Mouse (Mus musculus): ENCODE data around the gene Gm7030. TPM values are rescaled to one million over a fixed set of nuclear protein-coding genes. Genes with fewer than 3 reads are reported as not detected.
"Not testable (repeated sequence)": the region's sequence is repeated elsewhere in the genome, so short reads cannot be mapped to it uniquely, and the experiment has no call there.

Gene Gm7030
- polyA plus RNA-seq (2015; fragmentation: Nextera tagmentation; extraction: Ambion mirVana): not detected in 2 replicates

GRCm38 (mm10) chr17:36128968-36129817, at the start of gene Gm7030:
Gene Gm7030 (minus strand): TSS chr17:36129425.
- peaks cover 41% of the 10 kb centered on the region for H3K27me3 ChIP-seq
- WGBS: 26% methylated on average over 28 of the region's 28 CpGs
- ATAC-seq (ENCODE audit: insufficient number of reproducible peaks, insufficient read depth, low FRiP score, low TSS enrichment, low read depth); H3K36me3 ChIP-seq; H3K4me2 ChIP-seq; H3K4me1 ChIP-seq; H3K9me3 ChIP-seq; H3K9ac ChIP-seq; H3K27ac ChIP-seq; H3K4me3 ChIP-seq: not testable (repeated sequence)

- H3K27me3 ChIP-seq: peaks cover 50% of the 10 kb centered on the region
- peak overlapping the region; percentile 47 for H3K4me3 ChIP-seq
- not testable (repeated sequence) for ATAC-seq (ENCODE audit: insufficient number of reproducible peaks, insufficient read depth, low FRiP score, low TSS enrichment, low read depth); H3K9me3 ChIP-seq; H3K27ac ChIP-seq; H3K4me1 ChIP-seq; H3K36me3 ChIP-seq
- H3K9ac ChIP-seq: peak overlapping the region; percentile 64
- H3K4me2 ChIP-seq: peak overlapping the region; percentile 71
- under 1% methylated on average over 40 of the region's 40 CpGs for WGBS
Measured at GRCm38 (mm10) chr17:36178938-36179337, 49.7 kb upstream of the Gm7030 start.

DNA sequence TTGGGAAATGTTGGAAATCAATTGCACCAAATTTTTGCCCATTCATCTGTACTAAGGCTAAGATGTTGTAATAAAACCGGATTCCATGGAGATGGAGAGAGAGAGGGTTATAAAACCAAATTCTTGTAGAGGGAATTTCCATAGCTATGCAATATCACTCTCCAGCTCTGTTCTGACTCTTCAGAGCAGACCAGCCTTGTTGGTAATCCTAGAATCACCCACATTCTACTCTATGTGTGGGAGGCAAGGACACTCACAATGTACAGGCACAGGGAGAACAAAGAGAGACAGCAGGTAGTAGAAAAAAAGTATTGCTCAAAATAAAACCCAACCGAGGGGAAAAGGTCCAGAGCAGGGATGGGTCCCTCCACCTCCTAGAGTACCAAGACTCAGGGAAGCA, 46.9 kb upstream of the Gm7030 start:
- not testable (repeated sequence) for H3K36me3 ChIP-seq; H3K4me3 ChIP-seq; H3K9me3 ChIP-seq; H3K27ac ChIP-seq; H3K9ac ChIP-seq; H3K4me2 ChIP-seq; H3K4me1 ChIP-seq; ATAC-seq (ENCODE audit: insufficient number of reproducible peaks, insufficient read depth, low FRiP score, low TSS enrichment, low read depth)
- no CpG with 5 or more reads among the region's 2 CpGs for WGBS
- H3K27me3 ChIP-seq: peaks cover 30% of the 10 kb centered on the region

- Histone ChIP-seq H3K4me2 (no peak overlapping the region), H3K27me3 (peaks cover 58% of the 10 kb centered on the region), H3K27ac (no peak overlapping the region), H3K9ac (no peak overlapping the region), H3K4me3 (no peak overlapping the region), H3K9me3 (no peaks in the 10 kb centered on the region), H3K36me3 (no peaks in the 10 kb centered on the region), H3K4me1 (peaks cover 9% of the 10 kb centered on the region; the same call in 1 of the 2 replicates)
- WGBS: 49% methylated on average over 1 of the region's 1 CpGs
- no peak for ATAC-seq (ENCODE audit: insufficient number of reproducible peaks, insufficient read depth, low FRiP score, low TSS enrichment, low read depth)
Measured at GRCm38 (mm10) chr17:36170287-36170814, 41.1 kb upstream of the Gm7030 start.

DNA sequence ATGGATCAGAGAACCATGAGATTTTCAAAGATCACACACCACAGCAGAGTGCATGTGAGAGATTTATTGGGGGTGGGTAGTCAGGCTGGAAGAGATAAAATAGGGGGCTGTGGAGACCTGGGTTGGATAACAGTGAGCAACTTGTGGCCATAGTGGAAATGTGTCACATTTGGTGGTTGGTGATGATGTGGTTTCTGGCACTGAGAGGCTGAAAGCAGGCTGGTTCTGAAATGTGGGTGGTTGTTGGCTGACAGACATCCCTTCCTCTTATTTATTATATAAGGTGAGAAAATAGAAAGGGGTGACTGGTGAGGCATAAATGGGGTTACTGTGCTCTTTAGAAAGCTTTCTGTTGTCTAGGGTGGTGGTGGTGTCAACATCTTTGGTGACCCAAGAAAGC, 40.5 kb upstream of the Gm7030 start:
- no peak overlapping the region for H3K4me3 ChIP-seq
- no peak overlapping the region for H3K9ac ChIP-seq
- H3K27ac ChIP-seq: no peak overlapping the region
- peaks cover 9% of the 10 kb centered on the region; the same call in 1 of the 2 replicates for H3K4me1 ChIP-seq
- no peaks in the 10 kb centered on the region for H3K9me3 ChIP-seq
- ATAC-seq (ENCODE audit: insufficient number of reproducible peaks, insufficient read depth, low FRiP score, low TSS enrichment, low read depth): no peak
- H3K36me3 ChIP-seq: no peaks in the 10 kb centered on the region
- no peak overlapping the region for H3K4me2 ChIP-seq
- peaks cover 64% of the 10 kb centered on the region for H3K27me3 ChIP-seq

GRCm38 (mm10) chr17:36169094-36169493, 39.9 kb upstream of the Gm7030 start:
- H3K36me3 ChIP-seq; ATAC-seq (ENCODE audit: insufficient number of reproducible peaks, insufficient read depth, low FRiP score, low TSS enrichment, low read depth); H3K9me3 ChIP-seq; H3K4me3 ChIP-seq; H3K4me2 ChIP-seq; H3K27ac ChIP-seq; H3K4me1 ChIP-seq; H3K9ac ChIP-seq: not testable (repeated sequence)
- 55% methylated on average over 1 of the region's 1 CpGs for WGBS
- peaks cover 69% of the 10 kb centered on the region for H3K27me3 ChIP-seq

DNA sequence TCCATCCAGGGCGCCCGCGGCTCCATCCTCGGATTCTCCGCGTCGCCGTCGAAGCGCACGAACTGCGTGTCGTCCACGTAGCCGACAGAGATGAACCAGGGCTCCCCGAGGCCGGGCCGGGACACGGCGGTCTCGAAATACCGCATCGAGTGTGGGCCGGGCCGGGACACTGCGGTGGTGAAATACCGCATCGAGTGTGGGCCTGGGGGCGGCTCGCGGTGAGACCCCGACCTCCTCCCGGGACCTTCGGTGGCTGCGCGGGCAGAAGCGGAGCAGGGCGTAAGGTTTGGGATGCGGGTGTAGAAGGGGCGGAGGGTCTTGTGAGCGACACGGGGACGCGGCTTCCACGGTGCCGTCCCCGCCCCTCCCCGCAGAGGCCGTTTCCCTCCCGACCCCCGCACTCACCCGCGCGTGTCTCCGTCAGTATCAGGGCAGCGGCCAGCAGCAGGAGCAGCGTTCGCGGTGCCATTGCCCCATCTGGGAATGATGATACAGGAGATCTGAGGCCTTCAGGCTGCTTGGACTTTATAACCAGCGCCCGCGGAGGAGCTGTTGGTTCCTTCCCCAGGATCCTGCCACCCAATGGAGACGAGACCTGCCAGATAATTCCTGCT, 38.9 kb upstream of the Gm7030 start, which contains the start of gene Gm8909:
Gene Gm8909, minus strand, starts transcription at position 499 of the 614 bp plus-strand sequence.
- H3K4me2 ChIP-seq: peak within 1 kb of the TSS; percentile 54
- peaks cover 78% of the 10 kb centered on the region for H3K27me3 ChIP-seq
- no peak within 1 kb of the TSS for H3K27ac ChIP-seq
- H3K9me3 ChIP-seq: no peaks in the 10 kb centered on the region
- no peak for ATAC-seq (ENCODE audit: insufficient number of reproducible peaks, insufficient read depth, low FRiP score, low TSS enrichment, low read depth)
- H3K4me3 ChIP-seq: peak within 1 kb of the TSS; percentile 36
- H3K36me3 ChIP-seq: no peaks in the 10 kb centered on the region
- H3K9ac ChIP-seq: 0 out of 2 replicates have a peak within 1 kb of the TSS, but pooled peaks have one; percentile 16
- 2% methylated on average over 63 of the region's 63 CpGs for WGBS
- H3K4me1 ChIP-seq: peaks cover 9% of the 10 kb centered on the region; the same call in 1 of the 2 replicates

DNA sequence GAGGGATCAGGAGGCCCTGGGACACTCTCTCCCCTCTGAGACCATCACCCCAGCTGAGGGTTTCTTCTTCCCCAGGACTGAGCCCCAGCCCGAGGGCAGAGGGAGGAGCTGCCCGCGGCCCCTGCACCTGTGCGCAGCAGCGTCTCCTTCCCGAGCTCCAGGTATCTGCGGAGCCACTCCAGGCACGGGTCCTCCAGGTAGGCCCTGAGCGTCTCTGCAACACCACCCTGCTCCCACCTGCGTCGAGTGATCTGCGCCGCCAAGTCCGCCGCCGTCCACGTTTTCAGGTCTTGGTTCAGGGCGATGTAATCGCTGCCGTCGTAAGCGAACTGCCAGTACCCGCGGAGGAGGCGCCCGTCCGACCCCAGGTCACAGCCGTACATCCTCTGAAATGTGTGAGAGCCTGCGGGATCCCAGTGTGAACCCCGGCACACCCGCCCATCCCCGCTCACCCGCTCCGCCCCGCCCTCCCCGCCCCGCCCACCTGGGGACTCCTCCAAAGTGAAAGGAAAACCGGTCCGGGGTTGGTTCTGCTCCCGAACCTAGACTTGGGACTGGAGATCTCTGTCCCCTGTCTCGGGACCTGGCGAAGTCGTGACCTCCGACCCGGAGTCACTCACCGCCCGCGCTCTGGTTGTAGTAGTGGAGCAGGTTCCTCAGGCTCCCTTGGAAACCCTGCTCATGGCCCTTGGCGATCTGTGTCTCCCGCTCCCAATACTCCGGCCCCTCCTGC, 38.2 kb upstream of the Gm7030 start:
- Histone ChIP-seq H3K27me3 (peaks cover 85% of the 10 kb centered on the region), H3K27ac (no peak overlapping the region), H3K4me1 (peaks cover 9% of the 10 kb centered on the region; the same call in 1 of the 2 replicates), H3K4me3 (peak overlapping the region; percentile 36), H3K4me2 (peak overlapping the region; percentile 54), H3K36me3 (no peaks in the 10 kb centered on the region), H3K9ac (0 out of 2 replicates have a peak overlapping the region, but pooled peaks have one; percentile 16), H3K9me3 (no peaks in the 10 kb centered on the region)
- WGBS: under 1% methylated on average over 51 of the region's 51 CpGs
- 0 out of 2 replicates have a peak, but pooled peaks have one; percentile 10 for ATAC-seq (ENCODE audit: insufficient number of reproducible peaks, insufficient read depth, low FRiP score, low TSS enrichment, low read depth)

DNA sequence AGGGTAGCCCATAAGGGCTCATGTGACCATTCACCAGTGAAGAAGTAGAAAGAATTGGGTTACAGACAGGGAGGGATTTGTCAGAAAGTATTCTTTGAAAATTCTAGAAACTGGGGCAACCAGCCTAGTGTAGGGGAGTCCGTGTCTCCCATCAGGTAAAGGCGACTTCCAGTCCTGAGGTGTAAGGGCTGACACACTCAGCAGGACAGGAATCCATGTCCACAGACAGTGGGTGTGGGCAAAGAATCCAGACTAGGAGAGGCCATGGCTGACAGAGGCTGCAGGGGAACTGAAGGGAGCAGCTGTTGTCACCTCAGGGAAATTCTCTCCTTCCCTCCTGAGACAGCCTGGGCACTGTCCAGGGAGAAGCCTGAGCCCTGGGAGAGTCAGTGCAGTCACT, 37.7 kb upstream of the Gm7030 start:
- H3K4me2 ChIP-seq, H3K4me3 ChIP-seq: not testable (repeated sequence)
- WGBS: 20% methylated on average over 2 of the region's 2 CpGs

GRCm38 (mm10) chr17:36161129-36162051, 32.2 kb upstream of the Gm7030 start:
- peaks cover 93% of the 10 kb centered on the region for H3K27me3 ChIP-seq
- 1% methylated on average over 51 of the region's 56 CpGs for WGBS
- H3K4me3 ChIP-seq: peak overlapping the region; percentile 23

More for the DNA sequence above, 37.7 kb upstream of the Gm7030 start:
- H3K4me1 ChIP-seq; H3K9me3 ChIP-seq; H3K36me3 ChIP-seq; H3K9ac ChIP-seq; ATAC-seq (ENCODE audit: insufficient number of reproducible peaks, insufficient read depth, low FRiP score, low TSS enrichment, low read depth); H3K27ac ChIP-seq: not testable (repeated sequence)
- H3K27me3 ChIP-seq: peaks cover 90% of the 10 kb centered on the region

More at GRCm38 (mm10) chr17:36161129-36162051, 32.2 kb upstream of the Gm7030 start:
- H3K9me3 ChIP-seq: no peaks in the 10 kb centered on the region
- H3K27ac ChIP-seq: no peak overlapping the region
- no peaks in the 10 kb centered on the region for H3K36me3 ChIP-seq
- H3K4me2 ChIP-seq: peak overlapping the region; percentile 46
- ATAC-seq (ENCODE audit: insufficient number of reproducible peaks, insufficient read depth, low FRiP score, low TSS enrichment, low read depth): 0 out of 2 replicates have a peak, but pooled peaks have one; percentile 20
- H3K9ac ChIP-seq: no peak overlapping the region
- H3K4me1 ChIP-seq: peaks cover 11% of the 10 kb centered on the region; the same call in 1 of the 2 replicates
